Mouse (Mus musculus) T-helper 17 cell (primary cell): ENCODE results near the gene Aldh3b1.
"Not testable (repeated sequence)": the region's sequence is repeated elsewhere in the genome, so short reads cannot be mapped to it uniquely, and the experiment has no call there.

Source experiments
- in situ Hi-C, 2 experiments: fragments of 300-600 bp; cut with MboI, MseI; formaldehyde crosslinking; loops; 1 replicate in 1 of 2; 2 replicates in 1 of 2; pipeline ENCODE4 v1.15.1; 2025; ENCODE audit warnings: high pct_unique_total_duplicates in 2 of 2

The Aldh3b1 gene

DNA sequence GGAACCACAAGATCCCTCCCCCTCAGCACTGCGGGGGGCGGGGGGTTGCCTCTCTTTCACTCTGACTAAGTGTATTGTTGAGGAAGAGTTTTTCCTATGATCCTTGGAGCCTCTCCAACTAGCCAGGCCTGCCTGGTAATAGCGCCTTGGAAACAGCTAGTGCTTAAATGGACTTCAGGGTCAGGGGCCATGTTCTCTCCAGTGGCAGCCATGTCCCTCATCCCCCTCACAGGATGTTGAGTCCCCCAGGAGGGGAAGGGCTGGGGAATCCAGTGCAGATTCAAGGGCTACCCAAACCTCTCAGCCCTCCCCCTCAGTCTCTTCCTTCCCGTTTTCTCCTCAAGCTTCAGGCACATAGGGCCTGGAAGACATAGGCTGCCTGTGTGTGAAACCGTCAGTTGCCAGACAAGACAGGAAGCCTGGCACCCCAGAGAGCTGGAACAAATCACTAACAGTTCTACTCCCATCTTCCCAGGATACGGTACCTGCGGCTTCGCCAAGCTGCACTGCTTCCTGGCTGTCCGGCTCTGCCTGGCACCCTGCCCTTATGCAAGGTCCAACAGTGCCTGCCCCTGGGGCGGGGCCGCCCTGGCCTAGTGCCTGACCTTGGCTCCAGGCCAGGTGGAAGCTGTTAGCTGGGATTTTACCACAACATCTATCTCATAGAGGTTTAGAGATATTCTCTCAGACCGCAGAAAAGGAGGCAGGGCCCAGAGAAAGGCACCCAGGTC, at the start of gene Aldh3b1:
Gene Aldh3b1 (minus strand): TSS at position 598 of the 731 bp plus-strand sequence.
- in situ Hi-C loops, result no loop called here

- in situ Hi-C loops, result no loop called here
These were observed 46.3 kb upstream of the Aldh3b1 start for GRCm38 (mm10) chr19:3975866-3976265.

DNA sequence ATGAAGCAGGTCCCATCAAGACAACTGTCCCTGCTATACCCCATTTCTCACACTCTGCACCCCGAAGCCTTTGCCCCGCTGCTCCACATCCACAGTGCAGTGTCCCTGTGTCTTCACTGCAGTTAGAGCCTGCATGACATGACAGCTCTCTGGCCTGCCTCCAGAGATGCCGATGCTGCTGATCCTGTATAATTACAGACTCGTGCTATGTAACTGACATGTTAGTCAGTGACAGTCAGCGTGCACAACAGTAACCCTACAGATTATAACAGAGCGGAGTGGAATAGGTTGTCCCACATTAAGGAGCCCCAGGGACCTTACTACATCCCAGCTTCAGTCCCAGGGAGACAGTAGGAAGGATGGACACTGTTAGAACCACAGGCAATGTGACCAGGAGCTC, 45.0 kb upstream of the Aldh3b1 start:
- in situ Hi-C loops, result not testable (repeated sequence)

DNA sequence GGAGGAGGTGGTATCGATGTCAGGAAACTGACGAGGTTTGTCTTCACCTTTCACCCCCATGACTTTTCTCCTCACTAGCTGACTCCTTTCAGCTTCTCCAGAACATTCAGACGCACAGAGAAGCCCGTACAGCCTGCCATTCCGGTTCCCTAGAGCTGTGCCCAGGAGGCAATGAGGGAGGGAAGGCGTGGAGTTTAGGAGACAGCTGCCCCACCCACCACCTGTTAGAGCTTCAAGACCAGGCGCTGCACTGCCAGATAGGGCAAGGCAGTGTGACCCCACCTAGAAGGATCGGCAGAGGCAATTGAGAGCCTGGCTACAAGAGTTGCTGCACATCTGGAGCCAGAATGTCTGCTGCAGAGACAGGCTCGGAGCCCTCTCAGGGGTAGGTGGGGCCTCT, 42.6 kb upstream of the Aldh3b1 start, which contains the start of gene Aldh3b2:
Gene Aldh3b2 (plus strand): TSS at position 100 of the 400 bp plus-strand sequence.
- in situ Hi-C loops, result no loop called here

- in situ Hi-C loops, result no loop called here
These were observed 37.6 kb upstream of the Aldh3b1 start for GRCm38 (mm10) chr19:3967258-3967657.

DNA sequence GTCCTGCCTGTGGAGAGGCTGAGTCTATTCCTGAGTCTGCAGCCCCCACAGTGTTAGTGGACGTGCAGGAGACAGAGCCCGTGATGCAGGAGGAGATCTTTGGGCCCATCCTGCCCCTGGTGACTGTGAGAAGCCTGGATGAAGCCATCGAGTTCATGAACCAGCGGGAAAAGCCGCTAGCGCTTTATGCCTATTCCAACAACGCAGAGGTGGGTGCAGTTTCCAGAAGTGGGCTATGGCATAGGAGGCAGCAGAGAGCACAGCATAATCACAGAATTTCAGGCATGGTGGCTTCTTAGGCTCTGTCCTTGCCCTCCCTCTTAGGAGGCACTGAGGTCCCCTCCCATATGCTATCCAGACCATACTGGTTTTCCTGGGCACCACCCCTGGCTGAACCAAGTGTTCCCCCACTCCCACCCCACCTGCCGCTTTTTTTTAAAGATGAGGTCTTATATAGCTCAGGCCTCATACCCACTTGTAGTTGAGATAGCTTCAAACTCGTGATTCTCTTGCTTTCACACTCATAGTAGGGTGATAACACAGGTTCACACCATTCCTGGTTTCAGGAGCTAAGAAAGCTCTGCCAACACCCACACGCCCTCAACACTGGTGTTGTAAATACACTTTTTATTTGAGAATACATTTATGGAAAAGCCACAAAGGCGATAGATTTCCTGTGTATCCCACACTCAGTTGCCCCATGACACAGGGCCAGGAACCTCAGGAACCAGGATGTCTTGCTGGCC, 36.9 kb upstream of the Aldh3b1 start:
- in situ Hi-C loops, result no loop called here

GRCm38 (mm10) chr19:3964030-3964429, 34.4 kb upstream of the Aldh3b1 start:
- in situ Hi-C loops, result no loop called here

GRCm38 (mm10) chr19:3962469-3962868, 32.9 kb upstream of the Aldh3b1 start:
- in situ Hi-C loops, result no loop called here

GRCm38 (mm10) chr19:3961805-3962204, 32.2 kb upstream of the Aldh3b1 start:
- in situ Hi-C loops, result not testable (repeated sequence)

- in situ Hi-C loops, result no loop called here
These were observed 30.6 kb upstream of the Aldh3b1 start for GRCm38 (mm10) chr19:3960211-3960610.

- in situ Hi-C loops, result no loop called here
These were observed 29.4 kb upstream of the Aldh3b1 start for GRCm38 (mm10) chr19:3959030-3959429.

DNA sequence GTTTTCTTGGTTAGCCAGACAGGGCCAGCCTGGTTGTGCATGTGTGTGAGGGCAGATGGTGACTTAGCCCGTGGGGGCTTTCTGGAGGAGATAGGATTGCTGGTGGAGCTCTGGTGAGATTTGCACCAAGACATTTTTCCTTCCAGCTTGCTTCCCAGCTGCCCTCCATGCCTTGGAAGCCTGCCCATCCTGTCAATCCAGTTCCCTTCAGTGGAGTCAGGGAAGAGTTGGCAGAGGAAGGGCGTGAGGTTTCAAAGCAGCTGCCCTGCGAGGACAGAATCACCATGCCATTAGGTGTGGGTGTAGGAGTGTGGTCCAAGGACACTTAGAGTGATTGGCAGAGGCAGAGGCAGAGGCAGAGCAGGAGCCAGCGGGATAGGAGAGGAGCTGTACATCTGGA, 28.9 kb upstream of the Aldh3b1 start, which contains the start of gene Aldh3b3:
Gene Aldh3b3 (plus strand): TSS at position 176 of the 400 bp plus-strand sequence.
- in situ Hi-C loops, result no loop called here

- in situ Hi-C loops, result not testable (repeated sequence)
These were observed 27.9 kb upstream of the Aldh3b1 start for GRCm38 (mm10) chr19:3957296-3958036.

- in situ Hi-C loops, result no loop called here
These were observed 26.2 kb upstream of the Aldh3b1 start for GRCm38 (mm10) chr19:3955804-3956203.

GRCm38 (mm10) chr19:3955033-3955432, 25.4 kb upstream of the Aldh3b1 start:
- in situ Hi-C loops, result no loop called here

DNA sequence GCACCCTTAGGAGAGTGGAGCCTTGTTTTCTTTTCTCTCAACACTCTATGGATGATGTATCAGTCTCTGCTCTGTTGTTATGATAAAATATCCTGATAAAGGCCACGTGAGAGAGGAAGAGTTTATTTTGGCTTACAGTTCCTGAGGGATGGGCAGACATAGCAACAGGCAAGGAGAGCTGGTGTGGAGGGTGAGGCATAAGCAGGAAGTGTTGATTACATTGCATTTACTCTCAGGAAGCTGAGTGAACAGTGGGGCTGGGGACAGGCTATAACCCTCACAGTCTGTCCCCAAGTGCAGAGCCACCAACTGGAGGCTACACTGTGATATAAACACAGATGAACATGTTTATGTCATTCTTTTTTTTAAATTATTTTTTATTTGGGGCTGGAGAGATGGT, 22.5 kb upstream of the Aldh3b1 start:
- in situ Hi-C loops, result no loop called here

DNA sequence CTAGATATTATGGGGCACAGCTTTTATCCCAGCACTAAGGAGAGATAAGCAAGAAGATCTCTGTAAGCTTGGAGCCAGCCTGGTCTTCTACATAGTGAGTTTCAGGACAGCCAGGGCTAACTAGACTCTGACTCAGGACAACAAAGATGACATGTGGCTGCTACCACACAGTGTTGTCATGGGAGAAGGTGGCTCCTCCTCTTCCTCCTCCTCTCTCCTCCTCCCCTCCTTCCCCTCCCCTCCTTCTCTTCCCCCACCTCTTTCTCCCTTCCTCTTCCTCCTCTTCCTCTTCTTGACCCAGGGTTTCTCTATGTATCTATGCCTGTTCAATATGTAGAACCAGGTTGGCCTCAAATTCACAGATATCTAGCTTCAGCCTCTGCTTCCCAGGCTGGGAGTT, 21.9 kb upstream of the Aldh3b1 start:
- in situ Hi-C loops, result no loop called here

DNA sequence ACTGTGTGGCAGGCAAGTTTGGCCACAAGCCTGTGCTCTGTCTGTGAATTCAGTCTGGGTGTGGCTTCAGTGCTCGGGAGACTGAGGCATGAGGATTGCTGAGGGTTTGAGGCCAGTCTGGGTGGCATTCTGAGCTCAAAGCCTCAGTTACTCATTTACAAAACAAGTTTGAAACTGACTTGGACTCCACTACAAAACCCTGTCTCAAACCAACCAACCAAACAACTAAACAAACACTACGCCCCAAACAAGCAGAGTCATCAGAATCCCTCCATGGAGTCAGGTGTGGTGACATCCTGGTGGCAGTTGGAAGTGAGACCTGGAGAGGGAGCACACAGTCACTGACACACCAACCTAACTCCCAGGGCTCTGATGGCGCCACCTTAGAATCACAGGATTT, 20.7 kb upstream of the Aldh3b1 start:
- in situ Hi-C loops, result no loop called here

DNA sequence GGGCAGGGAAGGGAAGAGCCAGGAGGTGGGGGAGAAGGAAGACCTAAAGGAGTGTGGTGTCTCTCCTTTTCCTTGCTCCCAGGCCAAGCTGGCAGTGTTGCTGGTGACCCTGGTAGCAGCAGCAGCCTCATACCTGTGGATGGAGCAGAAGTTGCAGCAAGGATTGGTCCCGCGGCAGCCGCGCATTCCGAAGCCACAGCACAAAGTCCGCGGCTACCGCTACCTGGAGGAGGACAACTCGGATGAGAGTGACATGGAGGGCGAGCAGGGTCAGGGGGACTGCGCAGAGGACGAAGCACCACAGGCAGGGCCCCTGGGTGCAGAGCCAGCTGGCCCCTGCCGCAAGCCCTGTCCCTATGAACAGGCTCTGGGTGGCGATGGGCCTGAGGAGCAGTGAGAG, 18.9 kb upstream of the Aldh3b1 start:
- in situ Hi-C loops, result no loop called here

- in situ Hi-C loops, result no loop called here
These were observed 18.2 kb upstream of the Aldh3b1 start for GRCm38 (mm10) chr19:3947813-3948212.

DNA sequence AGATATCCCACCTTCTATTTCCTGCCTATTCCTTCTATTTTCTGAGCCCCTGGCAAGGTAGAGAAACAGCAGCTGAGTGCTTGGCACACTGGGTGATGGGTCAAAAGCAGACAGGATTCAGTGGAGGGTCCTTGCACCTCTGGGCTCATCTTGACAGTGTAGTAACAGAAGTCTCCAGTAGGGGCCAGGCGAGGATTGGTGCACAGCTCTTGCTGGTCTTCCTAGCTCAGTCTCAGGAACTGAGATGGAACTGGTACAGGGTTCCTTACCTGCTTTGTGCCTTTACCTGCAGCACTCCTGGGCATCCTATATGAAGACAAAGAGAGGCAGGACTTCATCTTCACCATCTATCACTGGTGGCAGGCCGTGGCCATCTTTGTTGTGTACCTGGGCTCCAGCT, 17.1 kb upstream of the Aldh3b1 start:
- in situ Hi-C loops, result no loop called here

- in situ Hi-C loops, result no loop called here
These were observed 16.4 kb upstream of the Aldh3b1 start for GRCm38 (mm10) chr19:3945872-3946564.
